Mouse (Mus musculus): ENCODE data around the gene Gm13057.
"Not testable (repeated sequence)": the region's sequence is repeated elsewhere in the genome, so short reads cannot be mapped to it uniquely, and the experiment has no call there.

Gm13057 gene

DNA sequence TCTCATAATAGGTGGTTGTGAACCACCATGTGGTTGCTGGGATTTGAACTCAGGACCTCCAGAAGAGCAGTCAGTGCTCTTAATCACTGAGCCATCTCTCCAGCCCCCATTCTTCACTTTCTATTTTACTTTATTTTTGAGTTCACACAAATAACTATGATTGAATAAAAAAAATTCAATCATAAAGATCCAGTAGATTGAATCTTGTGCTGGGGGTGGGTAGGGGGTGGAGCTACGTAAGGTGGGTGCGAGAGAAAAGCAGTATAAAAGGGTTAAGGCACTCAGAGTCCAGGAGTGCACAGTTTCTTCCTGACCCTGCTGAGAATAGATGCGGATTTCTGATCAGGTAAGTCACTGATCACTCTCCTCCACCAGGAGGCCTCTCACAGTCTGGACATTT is at the start of gene Gm13057, which contains the start of gene BC080695:
Gm13057 (plus strand) TSS at position 310 of the 400 bp plus-strand sequence.
BC080695 (plus strand) TSS at position 301 of the 400 bp plus-strand sequence.
- DNase-seq (ENCODE audit: inconsistent ontology term): not testable (repeated sequence)

DNA sequence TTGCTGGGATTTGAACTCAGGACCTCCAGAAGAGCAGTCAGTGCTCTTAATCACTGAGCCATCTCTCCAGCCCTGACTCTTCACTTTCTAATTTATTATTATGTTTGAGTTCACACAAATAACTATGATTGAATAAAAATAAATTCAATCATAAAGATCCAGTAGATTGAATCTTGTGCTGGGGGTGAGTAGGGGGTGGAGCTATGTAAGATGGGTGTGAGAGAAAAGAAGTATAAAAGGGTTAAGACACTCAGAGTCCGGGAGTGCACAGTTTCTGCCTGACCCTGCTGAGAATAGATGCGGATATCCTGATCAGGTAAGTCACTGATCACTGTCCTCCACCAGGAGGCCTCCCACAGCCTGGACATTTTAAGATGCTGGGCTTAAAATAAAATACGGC is 40.5 kb upstream of the Gm13057 start, which contains the start of gene Gm13043:
Gm13043 (plus strand) TSS at position 301 of the 400 bp plus-strand sequence.
- DNase-seq (ENCODE audit: inconsistent ontology term): no peak

DNA sequence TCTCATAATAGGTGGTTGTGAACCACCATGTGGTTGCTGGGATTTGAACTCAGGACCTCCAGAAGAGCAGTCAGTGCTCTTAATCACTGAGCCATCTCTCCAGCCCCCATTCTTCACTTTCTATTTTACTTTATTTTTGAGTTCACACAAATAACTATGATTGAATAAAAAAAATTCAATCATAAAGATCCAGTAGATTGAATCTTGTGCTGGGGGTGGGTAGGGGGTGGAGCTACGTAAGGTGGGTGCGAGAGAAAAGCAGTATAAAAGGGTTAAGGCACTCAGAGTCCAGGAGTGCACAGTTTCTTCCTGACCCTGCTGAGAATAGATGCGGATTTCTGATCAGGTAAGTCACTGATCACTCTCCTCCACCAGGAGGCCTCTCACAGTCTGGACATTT is 15.9 kb upstream of the Gm13057 start, which contains the start of gene Gm13040:
Gm13040 (plus strand) TSS at position 301 of the 400 bp plus-strand sequence.
- not testable (repeated sequence) for DNase-seq (ENCODE audit: inconsistent ontology term)
